Mouse (Mus musculus) v-Abl transformed pro-B cells (cell line): ENCODE measurements at regions not wholly inside any gene's neighbourhood (a gene's known extent, or its start where the extent isn't known, plus 50 kb on each side); places are given as distances from the start of the nearest gene placed in this dataset.

Experiments
- in situ Hi-C, 2 experiments: fragments of 400-800 bp; cut with MboI; formaldehyde crosslinking; loops; one replicate each; pipeline ENCODE4 v1.15.1; 2025; ENCODE audit not compliant: unreplicated experiment in 2 of 2

DNA sequence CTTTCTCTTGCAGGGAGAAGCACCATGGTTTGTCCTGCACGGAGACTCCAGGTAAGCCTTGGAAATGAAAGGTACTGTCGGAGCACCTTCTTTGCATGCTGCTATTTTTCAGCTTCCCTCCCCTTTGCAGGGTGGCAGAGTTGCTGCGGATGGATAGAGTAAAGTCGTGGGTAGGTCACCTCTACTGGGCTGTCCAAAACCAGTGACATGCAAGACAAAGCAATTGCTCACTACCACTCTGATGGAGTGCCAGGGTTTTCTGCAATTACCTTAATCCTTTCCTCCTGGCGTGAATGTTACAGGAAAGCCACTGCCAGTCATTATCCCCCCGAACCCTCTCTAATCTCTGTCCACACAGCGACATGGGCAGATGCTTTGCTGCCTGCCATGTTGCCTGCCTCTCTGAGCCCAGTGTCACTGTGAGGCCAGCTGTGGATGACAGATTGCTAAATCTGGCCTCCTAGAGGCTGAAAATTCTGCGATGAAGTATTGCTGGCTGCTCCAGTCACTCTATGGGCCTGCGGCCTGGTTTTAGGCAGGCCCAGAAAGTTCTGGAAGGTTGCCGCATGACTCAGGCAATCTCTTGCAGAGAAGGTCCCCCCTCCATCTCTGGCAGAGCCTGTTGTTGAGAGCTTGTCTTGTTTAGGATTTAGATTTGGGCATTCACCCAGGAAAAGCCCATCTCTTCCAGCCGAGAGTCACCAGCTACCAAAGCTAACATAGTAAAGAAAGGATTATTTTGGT is 54.1 kb upstream of the Sod3 start:
- in situ Hi-C loops, result no loop called here

DNA sequence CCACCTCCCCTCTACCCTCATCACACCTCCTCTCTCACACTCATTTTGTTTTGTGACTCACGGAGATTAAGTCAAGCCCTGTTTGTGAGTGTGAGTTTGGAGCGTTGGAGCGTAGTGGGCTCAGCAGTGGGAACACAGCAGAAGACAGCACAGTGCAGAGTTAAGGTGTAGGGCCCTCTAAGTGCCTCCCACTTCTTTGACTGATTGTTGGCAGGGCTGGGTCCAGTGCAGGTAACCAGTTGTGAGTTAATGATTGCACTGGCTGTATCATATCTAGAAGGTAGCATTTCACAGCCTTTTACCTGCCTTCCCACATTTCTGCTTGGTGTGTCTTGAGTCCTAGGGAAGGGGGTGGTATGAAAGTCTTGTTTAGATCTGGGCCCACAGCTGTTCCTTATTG is 67.3 kb upstream of the Sod3 start:
- in situ Hi-C loops, result no loop called here

DNA sequence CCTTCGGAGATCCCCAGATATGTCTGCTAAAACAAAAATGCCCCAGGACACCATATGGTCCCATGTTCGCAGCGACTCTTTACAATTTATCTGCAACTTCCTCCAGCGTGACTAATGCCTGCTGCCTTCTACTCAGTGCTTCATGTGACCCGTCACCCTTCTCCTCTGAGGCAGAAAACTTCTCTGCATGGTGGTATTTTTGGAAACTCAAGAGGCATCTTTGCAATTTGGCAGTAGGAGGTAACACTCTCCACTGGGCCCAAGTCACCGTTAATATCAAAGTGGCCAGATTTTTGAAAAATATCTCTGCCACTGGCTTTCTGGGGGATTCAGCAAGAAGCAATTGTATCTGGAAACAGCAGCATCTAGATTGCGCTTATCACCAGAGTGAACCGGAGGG is 69.1 kb upstream of the Sod3 start:
- in situ Hi-C loops, result no loop called here

DNA sequence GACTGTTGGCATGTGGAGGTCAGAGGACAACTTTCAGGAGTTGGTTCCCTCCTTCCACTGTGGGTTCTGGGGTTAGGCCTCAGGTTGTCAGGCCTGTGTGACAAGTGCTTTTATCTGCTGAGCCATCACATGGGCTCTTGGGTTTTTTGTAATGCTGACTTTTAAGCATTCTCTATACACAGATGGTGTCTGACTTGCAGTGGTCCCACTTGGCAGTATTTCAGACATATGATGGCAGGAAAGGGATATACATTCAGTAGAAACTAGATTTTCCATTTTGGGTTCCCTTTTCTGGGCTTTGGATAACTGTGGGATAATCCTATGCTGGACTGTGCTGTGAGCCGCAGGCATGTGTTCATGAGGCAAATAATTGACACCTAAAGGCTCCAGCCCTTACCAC is 75.3 kb upstream of the Sod3 start:
- in situ Hi-C loops, result no loop called here

DNA sequence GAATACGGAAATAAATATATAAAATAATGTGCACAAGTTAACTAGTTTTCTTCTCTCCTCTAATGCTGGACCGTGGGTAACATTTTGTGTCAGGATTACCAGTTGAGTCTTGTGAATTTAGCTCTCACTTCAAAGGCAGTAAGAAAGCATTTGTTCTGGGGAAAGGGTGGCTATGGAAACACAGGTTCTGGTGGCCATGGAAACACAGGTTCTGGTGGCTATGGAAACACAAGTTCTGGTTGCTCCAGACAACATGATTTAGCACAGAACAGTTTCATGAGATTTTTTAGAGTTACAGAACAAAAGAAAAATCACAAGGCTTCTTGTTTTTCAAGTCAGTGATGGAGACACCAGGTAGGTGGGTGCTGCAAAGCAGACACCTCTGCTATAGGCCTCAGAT is 82.7 kb upstream of the Sod3 start:
- in situ Hi-C loops, result no loop called here

DNA sequence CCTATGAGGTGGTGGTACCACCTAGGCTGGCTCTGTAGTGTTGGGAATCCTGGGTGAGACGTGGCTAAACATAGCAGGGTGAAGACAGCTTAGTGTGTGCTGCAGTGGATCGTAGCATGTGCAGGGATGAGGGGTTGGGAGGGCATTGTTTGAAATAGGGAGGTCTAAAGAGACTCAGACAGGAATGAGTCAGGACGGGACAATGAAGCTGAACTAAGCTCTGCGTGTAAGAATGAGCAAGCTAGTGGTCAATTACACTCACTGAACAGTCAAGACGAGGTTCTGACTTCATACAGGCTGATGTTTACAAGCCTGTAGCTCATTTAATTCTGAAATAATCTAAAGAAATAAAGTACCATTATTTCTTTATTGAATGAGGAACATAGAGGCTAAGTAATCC is 85.5 kb upstream of the Sod3 start:
- in situ Hi-C loops, result no loop called here

DNA sequence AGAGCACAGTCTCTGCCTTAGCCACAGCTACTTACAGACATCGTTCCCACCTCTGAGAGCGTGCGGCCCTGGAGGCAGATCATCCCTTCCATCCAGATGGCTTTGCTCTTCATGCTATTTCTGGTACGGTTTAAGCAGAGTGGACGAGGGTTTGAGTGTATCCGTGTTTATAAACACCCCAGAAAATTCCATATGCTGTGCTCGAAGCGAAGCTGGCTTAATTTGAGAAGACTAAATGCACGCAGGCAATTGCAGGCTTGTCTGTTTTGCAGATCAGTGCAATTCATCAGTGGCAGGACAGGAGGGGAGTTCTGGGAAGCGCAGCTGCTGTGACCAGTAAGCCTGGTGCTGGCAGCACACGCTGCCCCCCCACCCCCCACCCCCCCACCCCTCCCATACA is 72.9 kb upstream of the Dhx15 start:
- in situ Hi-C loops, result no loop called here

DNA sequence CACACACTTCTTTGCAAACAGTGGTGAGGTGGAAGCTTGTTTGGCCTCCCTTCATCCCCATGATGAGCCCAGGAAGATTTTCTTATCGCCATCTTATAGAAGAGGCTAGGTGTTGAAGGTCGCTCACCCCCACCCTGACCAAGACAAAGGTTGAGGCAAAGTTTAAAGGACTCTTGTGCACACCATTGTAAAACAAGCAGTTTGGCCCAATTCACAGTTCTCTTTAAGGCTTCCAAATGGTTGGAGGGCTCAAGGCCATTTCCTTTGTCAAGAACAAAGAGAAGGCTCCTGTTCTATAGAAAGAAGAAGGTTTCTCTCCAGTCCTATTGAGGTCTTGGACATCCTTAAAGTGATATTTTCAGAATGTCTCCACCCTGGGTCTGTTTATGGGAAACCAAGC is 67.8 kb upstream of the Dhx15 start:
- in situ Hi-C loops, result no loop called here

DNA sequence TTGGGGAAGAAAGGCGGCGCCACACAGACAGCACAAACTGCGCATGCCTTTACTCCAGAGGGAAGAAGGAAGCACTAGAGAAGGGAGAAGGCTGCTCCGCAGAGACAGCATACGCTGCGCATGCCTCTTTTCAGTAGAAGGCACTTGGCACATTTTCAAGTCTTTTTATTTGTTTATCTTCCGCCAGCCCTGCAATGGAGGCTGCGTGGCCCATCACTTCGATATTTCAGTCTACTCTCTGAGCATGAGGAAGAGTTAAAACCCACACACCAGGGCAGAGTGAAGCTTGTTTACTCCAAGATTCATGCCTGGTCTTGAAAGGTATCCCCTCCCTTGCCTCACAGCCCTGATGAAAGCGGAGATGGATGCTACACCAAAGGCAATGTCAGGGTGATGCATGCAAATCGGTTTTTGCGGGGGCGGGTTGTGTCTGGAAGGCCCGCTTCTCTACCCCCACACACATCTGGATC is 64.3 kb upstream of the Dhx15 start:
- in situ Hi-C loops, result no loop called here

DNA sequence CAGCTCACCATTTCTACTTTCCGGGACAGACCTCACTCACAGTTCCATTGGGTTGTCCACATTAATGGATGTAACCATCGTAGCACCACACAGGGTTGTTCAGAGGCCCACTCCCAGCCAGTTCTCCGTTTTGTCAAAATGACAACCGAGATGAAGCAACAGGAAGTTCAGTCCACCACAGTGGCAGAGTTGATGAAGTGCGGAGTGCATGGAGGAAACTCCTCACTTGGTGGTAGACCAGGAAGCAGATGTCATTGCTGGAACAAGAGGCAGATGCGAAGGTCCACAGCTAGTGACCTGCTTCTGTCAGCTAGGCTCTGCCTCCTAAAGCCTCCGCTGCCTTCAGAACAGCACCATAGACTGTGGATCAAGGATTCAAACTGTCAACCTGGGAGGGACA is 59.5 kb upstream of the Dhx15 start:
- in situ Hi-C loops, result loop anchor here in 1 of 2 experiments (25.0 kb wide), 1 partner anchor 1763 kb away; no protein-coding TSS in a partner anchor

DNA sequence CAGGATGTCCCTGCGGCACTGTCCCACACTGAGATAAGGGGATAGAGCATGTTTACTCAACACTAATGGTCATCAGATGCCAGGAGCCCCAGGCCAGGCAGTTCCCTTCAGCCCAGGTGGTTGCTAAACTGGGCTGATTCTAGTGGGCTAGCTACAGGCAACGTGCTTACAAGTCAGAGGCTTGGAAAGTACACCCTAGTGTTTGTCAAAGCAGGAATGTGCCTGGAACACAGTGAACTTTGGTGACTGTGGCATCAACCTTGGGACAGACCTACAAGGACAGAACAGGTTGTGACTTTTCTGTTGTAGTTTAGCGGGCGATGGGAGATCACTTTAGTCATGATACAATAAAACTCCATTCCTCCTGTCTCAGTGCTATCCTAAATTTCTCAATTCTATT is 53.6 kb upstream of the Dhx15 start:
- in situ Hi-C loops, result loop anchor here in 1 of 2 experiments (5.0 to 25.0 kb wide), 2 partner anchors 112 to 1757 kb away; no protein-coding TSS in a partner anchor

DNA sequence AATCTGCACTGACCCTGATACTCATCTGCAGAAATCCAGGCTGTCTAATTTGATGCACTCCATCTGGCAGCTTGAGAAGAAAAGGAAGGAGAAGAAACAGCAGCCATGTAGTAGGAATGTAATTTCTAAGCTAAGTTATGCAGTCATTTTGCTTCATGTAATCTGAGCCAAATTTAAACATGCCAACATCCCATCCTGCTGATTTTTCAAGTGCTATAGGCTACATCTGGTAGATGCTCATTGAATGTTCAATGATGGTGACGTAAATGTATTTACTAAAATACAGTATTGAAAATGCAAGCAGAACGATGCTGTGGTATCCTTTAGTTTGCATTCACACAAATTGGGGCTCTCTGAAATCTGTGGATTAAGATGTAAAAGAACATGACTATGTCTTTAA is 52.1 kb upstream of the Dhx15 start:
- in situ Hi-C loops, result loop anchor here in 1 of 2 experiments (5.0 to 25.0 kb wide), 2 partner anchors 110 to 1755 kb away; no protein-coding TSS in a partner anchor

DNA sequence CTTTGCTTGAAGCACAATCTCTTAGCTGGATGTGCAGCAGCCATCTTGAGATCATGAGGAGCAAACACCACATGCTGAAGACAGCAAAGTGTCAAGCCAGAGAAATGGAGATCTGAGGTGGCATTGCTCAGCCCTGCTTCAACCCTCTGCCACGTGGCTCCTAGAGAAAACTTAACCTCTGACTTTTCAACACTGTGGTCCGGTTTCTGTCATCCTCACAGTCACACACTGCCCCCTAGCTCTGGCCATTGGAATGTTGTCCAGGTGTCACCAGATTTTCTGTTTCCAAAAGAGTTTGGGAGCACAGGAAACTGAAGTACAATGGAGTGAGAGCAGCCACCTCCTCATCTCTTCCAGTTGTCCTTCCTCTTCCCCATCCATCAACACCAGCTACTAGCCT is 50.2 kb upstream of the Dhx15 start:
- in situ Hi-C loops, result loop anchor here in 1 of 2 experiments (5.0 to 25.0 kb wide), 2 partner anchors 108 to 1753 kb away; no protein-coding TSS in a partner anchor
